Mouse (Mus musculus): ENCODE results near the gene AW822073. TPM values are rescaled to one million over a fixed set of nuclear protein-coding genes. Genes with fewer than 3 reads are reported as not detected.
"Not testable (repeated sequence)": the region's sequence is repeated elsewhere in the genome, so short reads cannot be mapped to it uniquely, and the experiment has no call there.

AW822073 gene
- not detected for total RNA-seq (2021)

GRCm38 (mm10) chr10:58224827-58225785, at the start of gene AW822073:
AW822073 (minus strand) TSS chr10:58224930.
- peak in 1 of 2 experiments; percentile 25 for DNase-seq

DNA sequence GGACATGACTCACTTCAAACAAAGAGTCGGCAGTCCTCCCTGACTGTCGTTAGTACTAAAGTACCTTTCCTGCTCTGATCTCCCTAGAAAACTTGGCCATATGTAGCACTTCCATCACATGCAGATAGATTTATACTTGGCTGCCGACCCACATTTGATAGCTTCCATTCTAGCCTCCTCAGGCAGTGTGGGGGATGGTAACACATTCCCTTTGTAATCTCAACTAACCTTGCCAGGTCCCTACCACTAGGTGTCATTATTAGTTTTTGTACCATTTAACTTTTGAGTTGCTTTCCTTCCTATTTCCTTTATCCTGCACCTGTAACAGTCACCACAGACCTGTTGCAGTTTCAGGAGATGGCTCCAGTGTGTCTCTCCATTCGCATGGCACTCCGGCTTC, 33.7 kb upstream of the AW822073 start:
- no peak for DNase-seq

GRCm38 (mm10) chr10:58255954-58256353, 31.2 kb upstream of the AW822073 start:
- no peak for DNase-seq

DNA sequence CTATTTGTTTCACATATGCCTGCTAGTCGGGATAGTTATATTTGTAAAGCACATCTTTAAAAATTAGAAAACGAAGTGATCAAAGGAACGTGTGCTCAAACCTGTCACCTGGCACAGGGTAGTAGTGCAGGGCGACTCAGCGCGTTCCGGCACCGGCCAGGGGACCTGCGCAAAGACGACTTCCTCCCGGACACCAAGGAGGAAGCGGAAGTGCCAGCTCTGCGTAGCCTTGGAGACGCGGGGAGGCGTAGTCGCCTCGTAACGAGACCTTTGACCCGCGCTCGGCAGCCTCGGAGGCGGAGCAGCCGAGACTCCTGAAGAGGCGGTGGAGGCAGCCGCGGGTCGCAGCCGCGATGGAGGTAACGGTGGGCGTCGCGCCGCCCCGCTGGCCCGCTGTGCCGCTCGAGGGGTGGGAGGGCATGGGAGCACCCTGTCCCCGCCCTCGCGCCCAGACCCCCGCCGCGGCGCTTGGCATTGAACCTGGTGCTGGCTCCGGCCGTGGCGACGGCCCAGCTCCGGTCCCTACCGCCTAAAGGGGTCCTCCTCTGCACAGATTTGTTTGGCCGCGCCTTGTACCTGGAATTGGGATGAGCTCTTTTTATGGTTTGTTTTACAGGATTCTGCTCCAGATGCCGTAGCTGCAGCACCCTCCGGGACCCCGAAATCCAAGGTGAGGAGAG, 30.6 kb upstream of the AW822073 start, which contains the start of gene Gcc2:
Gcc2 (plus strand) TSS at position 285 of the 680 bp plus-strand sequence.
- peak; percentile 90 to 92 for DNase-seq

DNA sequence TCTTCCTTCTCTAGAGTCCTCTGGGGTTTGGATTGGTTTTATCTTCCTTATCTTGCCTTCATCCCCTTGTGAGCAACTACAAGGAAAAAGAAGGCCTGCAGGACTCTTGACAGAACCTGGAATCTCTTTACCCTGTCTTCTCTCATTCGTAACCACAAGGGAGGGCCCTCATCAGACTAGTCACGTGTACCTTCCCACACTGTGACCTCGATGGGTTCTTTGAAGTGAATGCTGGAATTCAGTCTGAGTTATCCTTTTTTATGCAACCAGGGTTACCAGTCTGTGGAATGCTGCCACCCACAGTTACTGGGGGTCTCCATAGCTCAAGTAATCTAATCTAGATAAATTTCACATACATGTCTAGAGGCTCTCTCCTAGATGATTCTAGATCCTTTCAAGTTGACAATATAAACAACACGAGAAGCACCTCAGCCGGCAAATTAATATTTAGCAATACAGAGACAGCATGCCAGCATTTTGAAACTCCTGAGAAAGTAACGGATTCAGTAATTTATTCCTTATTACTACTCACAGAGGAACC, 30.0 kb upstream of the AW822073 start:
- DNase-seq = no peak

DNA sequence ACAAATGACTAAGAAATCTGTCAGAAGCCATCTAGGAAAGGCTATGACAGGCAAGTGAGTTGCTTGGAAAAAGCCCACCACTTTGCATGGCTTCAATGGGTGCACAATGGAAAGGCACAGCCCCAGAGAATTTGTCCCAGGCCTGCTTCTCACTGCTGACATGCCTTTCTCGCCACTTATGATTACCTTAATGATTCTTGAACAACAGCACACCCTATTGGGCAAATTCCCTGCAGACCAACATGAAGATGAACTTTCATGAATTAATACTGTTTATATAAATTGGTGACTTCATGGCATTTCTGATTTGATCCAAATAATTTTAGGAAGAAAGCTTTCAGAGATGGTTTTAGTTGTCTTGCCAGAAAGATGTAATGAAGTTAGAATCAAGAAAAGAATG, 24.8 kb upstream of the AW822073 start:
- no peak for DNase-seq

DNA sequence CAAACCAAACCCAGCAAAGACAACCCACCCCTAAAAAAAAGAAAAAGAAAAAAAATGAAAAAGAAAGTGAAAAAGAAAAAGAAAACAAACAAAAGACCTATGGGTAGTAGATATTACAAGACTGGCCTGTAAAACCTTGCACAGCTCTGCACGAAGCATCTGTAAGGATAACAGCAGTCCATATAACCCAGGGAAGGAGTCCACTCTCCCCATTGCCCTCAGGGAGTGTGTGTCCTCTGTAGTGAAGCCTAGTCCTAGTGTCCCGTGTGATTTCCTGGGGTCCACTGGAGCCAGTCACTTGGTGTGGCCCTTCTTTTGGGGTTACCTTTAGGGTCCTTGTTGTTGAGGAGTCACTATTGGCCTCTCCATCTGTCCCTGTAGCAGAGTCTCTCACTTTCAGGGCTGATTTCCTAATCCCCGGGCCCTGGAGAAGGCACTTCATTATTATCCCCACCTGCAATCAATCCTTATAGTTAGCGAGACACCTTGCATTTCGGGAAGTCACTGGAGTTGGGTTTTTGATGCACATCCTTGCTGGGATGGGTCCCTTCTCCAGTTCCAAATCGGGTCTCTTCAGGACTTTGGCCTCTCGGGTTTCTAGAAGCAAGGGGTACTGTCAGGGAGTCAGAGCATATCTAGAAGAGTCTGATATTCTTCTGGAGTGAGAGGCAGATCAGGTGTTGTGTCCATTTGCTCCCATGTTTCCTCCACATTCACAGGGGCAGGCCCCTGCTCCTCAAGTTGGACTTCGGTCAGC, 14.4 kb upstream of the AW822073 start:
- DNase-seq = peak; percentile 51 to 52

- DNase-seq = no peak
Observed at GRCm38 (mm10) chr10:58236613-58237012, 11.9 kb upstream of the AW822073 start, which contains the start of gene Gm4981. Gm4981 (minus strand) TSS chr10:58236701.

GRCm38 (mm10) chr10:58234985-58235384, 10.3 kb upstream of the AW822073 start:
- not testable (repeated sequence) for DNase-seq

DNA sequence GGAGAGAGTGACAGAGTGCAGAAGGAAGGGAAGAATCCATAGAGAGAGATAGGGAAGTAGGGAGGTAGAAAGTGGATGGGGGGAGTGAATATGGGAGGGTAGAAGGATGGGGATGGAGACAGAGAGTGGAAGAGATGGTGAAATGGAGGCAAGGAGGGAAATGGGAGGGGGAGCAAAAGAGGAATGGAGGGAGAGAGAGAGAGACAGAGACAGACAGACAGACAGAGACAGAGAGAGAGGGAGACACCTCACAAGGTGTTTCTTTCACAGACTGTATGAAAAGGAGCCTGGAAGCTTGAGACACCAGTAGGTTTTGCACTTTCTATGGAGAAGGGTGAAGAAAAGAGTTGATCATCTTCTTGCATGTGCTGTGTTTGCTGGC, 9.0 kb upstream of the AW822073 start:
- DNase-seq = not testable (repeated sequence)

- peak in 1 of 2 experiments; percentile 21 for DNase-seq
Observed at GRCm38 (mm10) chr10:58233054-58233739, 8.5 kb upstream of the AW822073 start.

DNA sequence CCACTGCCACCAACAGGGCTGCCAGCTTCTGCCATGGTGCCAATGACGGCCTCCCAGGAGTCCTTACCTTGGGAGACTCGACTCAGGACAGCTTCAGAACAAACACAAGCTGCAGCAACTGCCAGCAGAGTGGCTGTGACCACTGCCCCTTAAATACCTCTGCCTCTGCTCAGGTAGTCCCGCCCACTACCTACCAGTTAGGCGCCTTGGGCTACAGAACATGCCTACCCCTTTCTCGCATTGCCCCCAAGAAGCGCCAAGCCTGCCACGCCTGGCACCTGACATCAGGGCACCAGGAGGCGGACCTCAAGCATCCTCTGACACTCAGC, 7.9 kb upstream of the AW822073 start, which contains the start of gene Duxf3:
Duxf3 (minus strand) TSS at position 35 of the 329 bp plus-strand sequence.
- not testable (repeated sequence) for DNase-seq

- DNase-seq = peak; percentile 67 to 69
Observed at GRCm38 (mm10) chr10:58231779-58232640, 7.3 kb upstream of the AW822073 start.

GRCm38 (mm10) chr10:58231088-58231487, 6.4 kb upstream of the AW822073 start:
- peak in 1 of 2 experiments; percentile 24 for DNase-seq

DNA sequence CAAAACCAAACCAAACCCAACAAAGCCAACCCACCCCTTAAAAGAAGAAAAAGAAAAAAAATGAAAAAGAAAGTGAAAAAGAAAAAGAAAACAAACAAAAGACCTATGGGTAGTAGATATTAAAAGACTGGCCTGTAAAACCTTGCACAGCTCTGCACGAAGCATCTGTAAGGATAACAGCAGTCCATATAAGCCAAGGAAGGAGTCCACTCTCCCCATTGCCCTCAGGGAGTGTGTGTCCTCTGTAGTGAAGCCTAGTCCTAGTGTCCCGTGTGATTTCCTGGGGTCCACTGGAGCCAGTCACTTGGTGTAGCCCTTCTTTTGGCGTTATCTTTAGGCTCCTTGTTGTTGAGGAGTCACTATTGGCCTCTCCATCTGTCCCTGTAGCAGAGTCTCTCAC, 5.3 kb upstream of the AW822073 start:
- DNase-seq = not testable (repeated sequence)

- peak in 1 of 2 experiments; percentile 41 for DNase-seq
Observed at GRCm38 (mm10) chr10:58227798-58228197, 3.1 kb upstream of the AW822073 start.

DNA sequence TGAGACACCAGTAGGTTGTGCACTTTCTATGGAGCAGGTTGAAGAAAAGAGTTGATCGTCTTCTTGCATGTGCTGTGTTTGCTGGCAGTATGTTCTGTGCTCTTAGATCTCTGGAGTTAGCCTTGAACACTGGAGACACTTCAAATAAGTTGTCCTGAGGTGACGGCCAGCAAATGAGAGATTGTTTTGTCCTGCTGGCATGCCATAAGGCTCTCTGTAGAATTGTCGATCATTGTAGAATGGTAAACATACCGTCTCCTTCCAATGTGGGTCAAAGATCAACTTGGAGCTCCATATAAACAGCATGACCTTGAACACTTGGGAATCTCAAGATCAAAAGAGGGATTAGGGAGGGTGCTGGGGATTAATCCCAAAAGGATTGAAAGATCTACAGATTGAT, 1.6 kb upstream of the AW822073 start:
- DNase-seq = not testable (repeated sequence)

DNA sequence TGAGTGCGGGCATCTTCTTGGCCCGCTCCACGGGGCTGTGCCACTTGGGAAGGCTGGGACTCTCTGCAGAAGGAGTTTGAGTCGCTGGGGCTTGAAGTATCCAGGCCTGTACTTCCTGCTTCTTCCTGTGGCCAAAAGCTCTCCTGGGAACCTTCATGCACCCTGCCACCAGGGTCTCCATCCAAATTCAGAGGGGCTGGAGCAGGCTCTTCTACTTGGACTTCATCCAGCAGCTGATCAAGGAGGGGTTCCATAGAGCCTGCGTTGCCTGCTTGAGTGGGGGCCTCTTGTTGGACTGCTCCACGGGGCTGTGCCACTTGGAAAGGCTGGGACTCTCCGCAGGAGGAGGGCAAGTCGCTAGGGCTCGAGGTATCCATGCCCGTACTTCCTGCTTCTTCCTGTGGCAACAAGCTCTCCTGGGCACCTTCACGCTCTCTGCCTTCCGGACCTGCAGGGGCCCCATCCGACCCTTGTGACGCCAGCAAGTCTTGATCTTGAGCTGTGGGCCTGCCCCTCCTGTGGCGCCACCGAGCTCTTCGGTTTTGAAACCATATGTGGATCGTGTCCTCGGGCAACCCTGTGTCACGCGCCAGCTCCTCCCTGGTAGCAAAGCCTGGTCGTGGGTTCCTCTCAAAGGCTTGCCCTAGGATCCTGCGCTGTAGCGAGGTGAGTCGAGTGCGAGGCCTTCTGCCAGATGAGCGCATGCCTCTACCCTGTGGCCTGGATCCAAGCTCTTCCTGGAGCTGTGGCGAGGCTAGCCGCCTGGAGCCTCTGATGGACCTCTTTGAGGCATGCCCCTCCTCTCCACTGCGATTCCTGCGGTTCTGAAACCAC, 541 bp downstream of the AW822073 start:
- peak; percentile 57 to 62 for DNase-seq

DNA sequence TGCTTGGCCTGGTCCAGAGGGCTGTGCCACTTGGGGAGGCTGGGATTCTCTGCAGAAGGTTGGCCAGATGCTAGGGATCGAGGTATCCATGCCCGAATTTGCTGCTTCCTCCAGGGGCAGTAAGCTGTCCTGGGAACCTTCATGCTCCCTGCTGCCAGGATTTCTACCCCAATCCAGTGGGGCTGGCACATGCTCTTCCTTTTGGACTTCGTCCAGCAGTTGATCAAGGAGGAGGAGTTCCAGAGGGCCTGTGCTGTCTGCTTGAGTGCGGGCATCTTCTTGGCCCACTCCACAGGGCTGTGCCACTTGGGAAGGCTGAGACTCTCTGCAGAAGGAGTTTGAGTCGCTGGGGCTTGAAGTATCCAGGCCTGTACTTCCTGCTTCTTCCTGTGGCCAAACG, 1.6 kb downstream of the AW822073 start:
- not testable (repeated sequence) for DNase-seq

GRCm38 (mm10) chr10:58221571-58221970, 3.2 kb downstream of the AW822073 start:
- not testable (repeated sequence) for DNase-seq
